In the genomic region with DNA sequence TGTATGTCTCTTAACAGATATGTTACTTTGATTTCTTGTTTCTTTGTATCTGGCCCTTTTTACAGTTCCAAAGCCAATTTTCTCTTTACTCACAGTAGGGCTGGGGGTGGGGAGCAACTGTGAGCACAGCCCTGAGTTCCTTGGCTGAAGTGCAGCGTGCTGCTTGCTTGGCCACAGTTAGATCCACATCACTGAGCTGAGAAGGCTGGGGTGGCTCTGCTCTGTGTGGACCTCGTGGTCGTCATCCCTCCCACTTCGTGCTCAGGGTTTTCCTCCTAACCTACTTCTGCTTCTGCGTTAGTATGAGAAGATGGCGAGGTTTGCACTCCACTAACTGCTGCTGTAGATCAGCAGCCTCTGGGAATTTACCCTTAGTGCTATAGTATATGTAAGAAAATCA, we compare ENCODE assay signal across 24 mouse cellular contexts. TPM values are rescaled to one million over a fixed set of nuclear protein-coding genes. Genes with fewer than 3 reads are reported as not detected.
DNase-seq lines count a peak whose midpoint lies in the region; ATAC-seq and TF ChIP-seq lines count a peak whose summit lies in the region.
"Had no signal": no experiment of that assay in that cellular context is flagged by ENCODE, and none has a peak within 500 bp of the region (broad histone marks: within the 10 kb centered on the region; RNA-seq: fewer than 3 reads in every experiment).

No protein-coding gene starts in this region.

- intact Hi-C loops in heart, adult 2 months (cut with DNase I): no loop called here

- no peak for DNase-seq in frontal cortex, adult 2 months (ENCODE audit: extremely low spot score in 1 of 2, low spot score in 1 of 2)
- peak; percentile 19 for DNase-seq in kidney, postnatal 0 days (ENCODE audit: low spot score)
- no peak for DNase-seq in kidney, adult 9 months
- peak; percentile 19 to 36 for DNase-seq in B cell, adult 2 months
- no peak for DNase-seq in heart, adult 2 months
- no peak for DNase-seq in cerebellum, adult 9-11 months
- DNase-seq: adrenal gland, adult 2 months; cerebellum, adult 11-12 months; cerebellum, postnatal 14 days; heart, postnatal 36 days; liver, embryonic 13.5 days; lung, adult 2 months; lung, postnatal 14 days; midbrain, embryonic 14.5 days; thymus, postnatal 25 days had no signal

- no peaks in the 10 kb centered on the region for H3K79me2 ChIP-seq in heart, adult 2 months (replicated peaks; ENCODE audit: control insufficient read depth, insufficient read depth, low read length)

- no peak for TF ChIP-seq EP300 in heart, adult 2 months (IDR thresholded peaks at IDR 0.05; ENCODE audit: insufficient read depth, low read depth, low read length)

- H3K27ac ChIP-seq in kidney, postnatal 0 days: no peak overlapping the region
- H3K27ac ChIP-seq in heart, adult 2 months: no peak overlapping the region
- H3K27ac ChIP-seq: forebrain, embryonic 15.5 days; heart, embryonic 15.5 days; left cerebral cortex, adult 2 months; liver, embryonic 13.5 days; neural tube, embryonic 12.5 days had no signal

- no peak for TF ChIP-seq POLR2A in heart, adult 2 months (IDR thresholded peaks at IDR 0.05; ENCODE audit: insufficient read depth, low read depth, low read length)

- no peak overlapping the region for H3K4me3 ChIP-seq in kidney, postnatal 0 days (replicated peaks; ENCODE audit: low read depth, low read length)
- no peak overlapping the region for H3K4me3 ChIP-seq in heart, adult 2 months
- H3K4me3 ChIP-seq: forebrain, embryonic 15.5 days; heart, embryonic 15.5 days; left cerebral cortex, adult 2 months; liver, embryonic 13.5 days; neural tube, embryonic 12.5 days had no signal

- 46% methylated on average over 6 of the region's 6 CpGs for WGBS in kidney, postnatal 0 days
- 74% methylated on average over 6 of the region's 6 CpGs for WGBS in heart, adult 2 months

- no peaks in the 10 kb centered on the region for H3K27me3 ChIP-seq in kidney, postnatal 0 days (ENCODE audit: insufficient read depth, low read length)
- H3K27me3 ChIP-seq in heart, adult 2 months (ENCODE audit: control insufficient read depth, insufficient read depth, low read length): no peaks in the 10 kb centered on the region
- H3K27me3 ChIP-seq: forebrain, embryonic 15.5 days; heart, embryonic 15.5 days; liver, embryonic 13.5 days; neural tube, embryonic 12.5 days had no signal

- no peaks in the 10 kb centered on the region for H3K36me3 ChIP-seq in kidney, postnatal 0 days (ENCODE audit: insufficient read depth, low read length)
- H3K36me3 ChIP-seq in heart, adult 2 months (ENCODE audit: control insufficient read depth, insufficient read depth, low read length): no peaks in the 10 kb centered on the region
- H3K36me3 ChIP-seq: forebrain, embryonic 15.5 days; G1E; heart, embryonic 15.5 days; liver, embryonic 13.5 days; neural tube, embryonic 12.5 days had no signal

- peak; percentile 91 for ATAC-seq in frontal cortex, adult (ENCODE audit: low TSS enrichment)
- ATAC-seq in kidney, postnatal 0 days (replicated peaks; ENCODE audit: low FRiP score, low read depth): peak; percentile 68; the same call in 1 of the 2 replicates
- peak; percentile 55; the same call in 1 of the 2 replicates for ATAC-seq in neutrophil, adult 5-6 weeks (ENCODE audit: extremely low read depth, insufficient number of reproducible peaks, low FRiP score, poor library complexity, severe bottlenecking)
- ATAC-seq: forebrain, embryonic 15.5 days; hindbrain, embryonic 16.5 days; intestine, embryonic 16.5 days had no signal

- H3K4me2 ChIP-seq in kidney, postnatal 0 days (ENCODE audit: low read length): no peak overlapping the region
- H3K4me2 ChIP-seq: forebrain, embryonic 15.5 days; heart, embryonic 15.5 days; liver, embryonic 13.5 days; neural tube, embryonic 12.5 days had no signal

- TF ChIP-seq CTCF in kidney, postnatal 0 days (IDR thresholded peaks at IDR 0.05; ENCODE audit: low read depth): no peak
- no peak for TF ChIP-seq CTCF in heart, adult 2 months (IDR thresholded peaks at IDR 0.05)

- H3K9me3 ChIP-seq in kidney, postnatal 0 days (replicated peaks; ENCODE audit: low read length): no peaks in the 10 kb centered on the region
- H3K9me3 ChIP-seq: forebrain, embryonic 15.5 days; G1E; heart, embryonic 15.5 days; liver, embryonic 13.5 days; neural tube, embryonic 12.5 days had no signal

- H3K4me1 ChIP-seq in kidney, postnatal 0 days (replicated peaks; ENCODE audit: insufficient read depth, low read length): no peaks in the 10 kb centered on the region
- no peaks in the 10 kb centered on the region for H3K4me1 ChIP-seq in heart, adult 2 months (ENCODE audit: control insufficient read depth, insufficient read depth, low read length)
- H3K4me1 ChIP-seq: forebrain, embryonic 15.5 days; heart, embryonic 15.5 days; liver, embryonic 13.5 days; neural tube, embryonic 12.5 days had no signal

- H3K9ac ChIP-seq in kidney, postnatal 0 days (ENCODE audit: low read depth, low read length): no peak overlapping the region
- no peak overlapping the region for H3K9ac ChIP-seq in heart, adult 2 months (ENCODE audit: low read depth, low read length)
- H3K9ac ChIP-seq: forebrain, embryonic 15.5 days; heart, embryonic 15.5 days; liver, embryonic 13.5 days; neural tube, embryonic 12.5 days had no signal

RNA-seq across cellular contexts. Expression of gene Pou5f2, which starts 18.5 kb away (rescaled TPM):
- 0.63 and 0.68 TPM in 2 replicates for polyA plus RNA-seq in frontal cortex, adult 2 months (2012; rRNA removed)
- polyA plus RNA-seq in kidney, postnatal 0 days (2015; fragmentation: Nextera tagmentation; extraction: Ambion mirVana): 0.63 and 0.75 TPM in 2 replicates
- 4.0 and 5.3 TPM in 2 replicates for total RNA-seq in neutrophil, adult 5-6 weeks (2017)
- under 1 TPM; 0.47 to 0.68 TPM for total RNA-seq in heart, adult 2 months (2021)
- not detected in 2 replicates for polyA plus RNA-seq in heart, adult 2 months (2012; rRNA removed)

Comparison
In these comparisons a context has a peak if more than half of its experiments do, and no peak if none do; other contexts are left out.
1. DNase-seq: peak in kidney, postnatal 0 days (single experiment) and B cell, adult 2 months (2 of 2); none in frontal cortex, adult 2 months (0 of 2), kidney, adult 9 months (single experiment), heart, adult 2 months (0 of 2) and cerebellum, adult 9-11 months (single experiment).
2. Peak in every context shown above with its lines, with median percentiles within 50 percentile points of each other: ATAC-seq.